Mouse (Mus musculus): ENCODE measurements around the gene Dgkh.

Gene Dgkh

DNA sequence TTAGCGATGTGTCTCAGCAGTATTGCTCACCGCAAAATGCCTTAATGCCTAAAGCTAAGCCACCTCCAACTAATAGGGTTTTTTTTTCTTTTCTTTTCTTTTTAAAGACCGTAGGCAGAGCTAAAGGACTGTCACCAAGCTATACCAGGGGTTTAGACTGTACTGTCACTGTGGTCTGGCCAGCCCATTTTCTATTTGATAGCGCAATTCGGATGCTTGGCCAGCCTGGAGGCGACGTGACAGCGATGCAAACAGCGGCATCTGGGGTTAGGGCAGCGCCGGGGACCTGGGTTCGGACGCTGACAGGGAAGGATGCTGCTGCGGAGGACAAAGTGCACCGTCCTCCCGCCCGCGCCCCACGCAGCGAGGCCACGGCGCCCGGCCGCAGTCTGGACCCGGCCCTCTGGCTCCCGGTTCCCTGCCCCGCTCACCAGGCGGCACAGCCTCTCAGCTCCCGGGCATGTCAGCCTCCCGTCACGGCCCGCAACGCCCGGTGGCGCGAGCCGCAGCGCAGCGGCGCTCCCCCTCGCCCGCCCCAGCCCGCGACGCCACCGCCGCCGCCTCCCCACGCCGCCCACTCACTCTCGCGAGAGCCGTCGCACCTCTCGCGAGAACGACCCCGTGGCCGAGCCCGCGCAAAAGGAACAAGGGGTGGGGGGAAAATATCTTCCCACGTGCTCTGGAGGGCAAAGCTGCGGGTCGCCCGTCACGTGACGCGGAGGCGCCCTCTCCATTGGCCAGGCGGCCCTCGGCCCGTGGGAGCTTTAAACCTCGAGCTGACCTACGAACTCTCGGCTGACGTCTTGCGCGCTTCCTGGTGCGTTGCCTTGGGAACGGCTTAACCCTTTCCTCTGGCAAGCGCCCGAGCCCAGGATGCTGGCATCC lies 196.1 kb downstream of the Dgkh start, which contains the start of gene Akap11:
Gene Akap11, minus strand, starts transcription at position 528 of the 885 bp plus-strand sequence.
- DNase-seq = peak; percentile 94

DNA sequence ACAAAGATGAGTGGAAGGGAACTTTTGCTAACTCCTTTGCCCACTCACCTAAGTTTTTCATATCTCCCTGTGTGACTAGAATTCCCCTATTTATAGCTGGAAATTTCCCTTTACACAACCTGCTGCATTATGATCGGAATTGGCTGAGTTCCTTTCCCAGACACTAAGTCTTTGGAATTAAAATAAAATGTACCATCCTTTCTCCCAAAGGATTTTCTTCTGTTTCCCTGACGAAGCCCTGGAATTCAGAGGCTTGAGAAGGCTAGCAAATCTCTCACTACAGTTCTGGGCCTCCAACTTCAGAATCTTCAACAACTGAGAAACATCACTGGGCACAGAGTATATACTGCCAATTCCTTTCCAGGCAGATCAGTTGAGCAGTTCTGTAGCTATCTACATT lies 197.2 kb downstream of the Dgkh start:
- DNase-seq = no peak

DNA sequence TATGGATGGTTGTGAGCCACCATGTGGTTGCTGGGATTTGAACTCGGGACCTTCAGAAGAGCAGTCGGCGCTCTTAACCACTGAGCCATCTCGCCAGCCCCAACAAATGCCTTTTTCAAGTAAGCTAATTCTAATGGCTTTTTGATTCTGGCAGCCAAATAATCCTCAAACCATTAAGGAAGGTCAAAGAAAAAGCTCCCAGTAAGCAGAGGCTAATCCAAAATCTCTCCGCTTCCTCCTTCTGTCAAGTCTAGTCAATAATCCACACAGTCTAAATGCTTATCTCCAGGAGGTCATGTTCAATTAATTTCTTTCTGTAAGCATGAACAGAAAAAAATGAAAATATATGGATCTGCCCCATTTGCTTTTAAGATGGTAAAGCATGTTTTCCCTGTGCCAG lies 197.9 kb downstream of the Dgkh start:
- no peak for DNase-seq

DNA sequence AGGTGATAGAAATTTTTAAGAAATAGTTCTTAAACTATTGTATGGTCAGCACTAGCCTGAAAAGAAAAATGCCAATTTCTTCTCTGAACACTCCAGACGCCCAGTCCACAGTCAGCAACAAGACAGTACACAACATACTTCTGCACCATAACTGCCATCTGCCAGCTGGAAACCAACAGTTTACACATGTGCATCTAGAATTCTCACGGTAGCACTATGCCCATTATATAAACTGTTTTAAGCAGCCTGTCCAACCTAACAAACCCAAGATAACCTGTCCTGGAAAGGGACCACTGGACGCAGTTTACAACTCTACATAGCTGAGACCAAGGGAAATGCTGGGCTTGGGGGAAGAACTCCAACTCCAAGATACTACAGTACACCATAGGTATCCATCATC lies 198.9 kb downstream of the Dgkh start:
- DNase-seq = no peak

DNA sequence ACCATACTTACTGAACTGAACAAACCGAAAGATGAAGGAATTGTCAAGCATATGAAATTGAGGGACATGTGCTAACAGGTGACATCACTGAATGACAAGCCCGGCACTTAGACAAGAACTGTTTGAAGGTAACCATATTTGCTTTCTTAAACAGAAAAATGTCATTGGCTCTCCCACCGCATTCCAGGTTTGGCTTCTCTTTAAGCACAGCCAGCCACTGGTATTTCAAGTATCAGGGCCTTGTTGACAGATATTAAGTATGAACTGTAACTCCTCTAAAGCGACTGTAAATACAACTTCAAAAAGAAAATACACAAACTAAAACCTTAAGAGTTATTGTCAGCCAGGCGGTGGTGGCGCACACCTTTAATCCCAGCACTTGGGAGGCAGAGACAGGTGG lies 200.2 kb downstream of the Dgkh start:
- DNase-seq = no peak

DNA sequence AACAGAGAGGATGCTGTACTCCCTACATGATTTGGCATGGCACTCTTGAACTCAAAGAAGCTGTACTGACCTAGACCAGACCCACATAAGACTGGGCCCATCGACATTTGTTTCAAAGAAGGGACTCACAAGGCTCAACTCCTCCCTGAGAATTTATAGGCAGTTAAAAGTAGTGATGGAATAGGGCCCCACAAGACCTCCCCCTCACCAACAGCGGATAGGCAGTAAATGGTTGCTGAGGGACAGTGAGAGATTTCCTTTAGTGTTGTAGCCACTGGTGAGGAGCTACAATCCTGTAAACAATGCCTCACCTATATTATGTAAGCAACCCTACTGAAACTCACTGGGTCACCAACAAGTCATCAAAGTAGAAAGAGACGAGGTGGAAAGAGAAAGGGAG lies 202.3 kb downstream of the Dgkh start:
- no peak for DNase-seq

DNA sequence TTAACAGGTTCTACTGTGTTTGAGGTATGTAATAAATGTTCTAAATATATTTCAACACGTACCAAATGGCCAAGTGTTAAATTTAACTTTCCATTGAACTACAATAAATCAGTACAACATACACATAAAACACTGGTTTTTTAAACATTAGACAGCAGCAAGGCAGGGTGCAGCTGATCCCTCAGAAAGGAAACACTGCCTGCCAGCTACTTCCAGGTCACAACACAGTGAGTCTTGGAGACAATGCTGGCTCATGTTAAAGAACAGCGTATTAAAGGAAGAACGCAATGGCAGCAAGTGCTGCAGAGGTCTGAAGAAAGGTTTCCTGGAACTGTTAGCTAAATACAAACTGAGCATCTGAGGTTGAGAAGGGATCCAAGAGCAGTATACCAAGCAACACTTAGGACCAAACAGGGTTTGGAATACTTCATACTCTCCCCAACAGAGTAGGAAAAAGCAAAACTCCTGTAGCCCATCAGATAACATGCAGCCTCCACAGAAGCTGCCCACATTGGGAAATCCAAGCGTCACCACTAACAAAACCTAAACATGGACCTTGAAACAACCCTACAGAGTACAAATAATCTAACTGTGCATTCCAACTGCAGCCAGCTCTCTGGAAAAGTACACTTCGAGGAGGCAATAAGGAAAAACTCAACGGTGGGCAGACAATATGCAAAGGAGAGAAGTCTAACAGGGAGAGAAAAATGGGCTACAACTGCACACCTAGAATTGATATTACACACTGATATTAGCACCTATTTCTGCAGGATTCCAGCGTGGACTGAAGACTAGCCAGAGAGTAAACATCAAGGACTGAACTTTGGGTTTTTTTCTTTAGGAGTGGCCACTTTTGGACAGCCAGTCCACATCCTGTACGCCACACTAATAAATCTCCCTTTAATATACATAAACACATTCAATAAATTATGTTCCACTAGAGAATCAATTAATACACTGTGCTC lies 203.8 kb downstream of the Dgkh start:
- no peak for DNase-seq

DNA sequence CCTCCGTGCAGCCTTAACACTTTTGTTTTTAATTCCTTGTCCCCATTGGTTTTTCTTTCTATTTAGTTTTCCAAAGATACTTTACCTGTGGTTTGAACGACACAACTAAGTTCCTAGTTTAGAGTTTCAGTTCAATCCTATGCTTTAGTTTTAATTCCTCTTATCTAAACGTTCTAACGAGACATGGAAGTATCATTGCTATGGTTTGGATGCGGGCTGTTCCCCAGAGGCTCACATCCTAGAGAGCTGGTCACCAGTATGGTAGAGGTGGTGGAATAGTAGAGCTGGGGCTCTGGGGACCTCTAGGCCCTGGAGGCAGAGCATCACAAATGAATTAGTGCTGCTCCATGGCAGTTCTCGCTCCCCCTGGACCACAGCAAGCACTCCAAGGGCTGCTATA lies 205.7 kb downstream of the Dgkh start:
- DNase-seq = no peak

DNA sequence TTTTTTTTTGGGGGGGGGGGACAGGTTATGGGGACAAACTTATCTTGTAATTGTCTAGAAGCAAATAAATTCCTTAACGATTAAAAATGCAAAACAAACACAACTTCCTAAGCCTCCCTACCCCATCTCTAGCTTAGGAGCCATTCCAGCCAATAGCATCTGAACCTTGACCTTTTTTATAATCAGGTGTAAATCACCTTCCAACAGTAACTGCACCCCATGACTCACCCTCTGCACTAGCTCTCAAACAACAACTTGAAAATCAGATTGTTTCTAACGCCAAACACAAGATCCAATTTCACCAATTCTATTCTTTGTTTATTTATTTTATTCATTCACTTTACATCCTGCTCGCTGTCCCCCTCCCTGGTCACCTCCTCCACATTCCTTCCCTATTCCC lies 206.1 kb downstream of the Dgkh start:
- no peak for DNase-seq

DNA sequence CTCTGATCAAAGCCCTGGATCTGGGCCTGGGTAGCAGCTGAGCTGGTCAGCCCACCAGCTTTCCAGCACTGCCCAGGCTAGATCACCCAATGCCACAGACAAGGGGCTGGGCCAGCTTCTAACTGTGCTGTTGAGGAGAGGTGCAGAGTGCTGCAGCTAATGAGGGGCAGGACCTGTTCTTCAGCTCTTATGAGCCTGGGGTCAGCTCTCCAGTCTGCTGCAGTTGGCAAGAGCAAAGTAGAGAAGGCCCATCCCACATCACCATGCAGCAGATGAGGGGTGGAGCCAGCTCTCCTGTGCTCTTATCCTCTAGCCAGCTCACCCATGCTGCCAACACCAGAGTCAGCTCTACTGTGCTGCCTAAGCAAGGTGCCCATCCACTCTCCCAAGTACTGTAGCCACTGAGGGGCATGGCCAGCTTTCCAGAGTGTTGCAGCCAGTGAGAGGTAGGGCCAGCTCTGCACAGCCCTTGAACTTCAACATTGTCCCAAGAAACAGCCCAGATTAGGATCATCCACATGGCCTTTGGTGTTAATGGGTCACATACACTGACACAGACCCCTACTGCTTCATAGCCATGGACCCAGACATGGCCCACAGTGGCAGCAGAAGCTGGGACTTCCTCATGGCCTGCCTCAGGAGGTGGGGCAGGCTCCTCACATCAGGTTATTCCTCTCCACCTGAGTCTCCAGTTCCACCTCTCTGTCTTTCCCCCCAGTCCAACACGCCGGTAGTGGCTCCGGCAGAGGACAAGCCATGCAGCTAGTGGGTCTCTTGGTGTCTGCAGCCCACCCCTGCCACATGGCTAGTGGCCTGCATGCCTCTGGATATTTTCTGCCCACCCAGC lies 206.7 kb downstream of the Dgkh start:
- DNase-seq = no peak

DNA sequence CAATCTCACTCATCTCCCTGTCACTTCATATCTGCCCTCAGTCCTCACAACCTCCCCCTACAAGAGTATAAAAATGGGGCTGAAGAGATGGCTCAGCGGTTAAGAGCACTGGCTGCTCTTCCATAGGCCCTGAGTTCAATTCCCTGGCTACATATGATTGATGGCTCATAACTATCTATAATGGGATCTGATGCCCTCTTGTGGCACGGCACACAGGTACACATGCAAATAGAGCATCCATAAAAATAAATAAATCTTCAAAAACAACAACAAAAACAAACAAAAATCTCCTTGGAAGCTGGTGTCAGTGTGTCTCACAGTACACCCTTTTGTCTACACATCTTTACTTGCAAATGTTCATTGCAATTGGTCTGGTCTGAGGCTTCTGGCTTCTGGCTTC lies 207.5 kb downstream of the Dgkh start:
- DNase-seq = no peak

DNA sequence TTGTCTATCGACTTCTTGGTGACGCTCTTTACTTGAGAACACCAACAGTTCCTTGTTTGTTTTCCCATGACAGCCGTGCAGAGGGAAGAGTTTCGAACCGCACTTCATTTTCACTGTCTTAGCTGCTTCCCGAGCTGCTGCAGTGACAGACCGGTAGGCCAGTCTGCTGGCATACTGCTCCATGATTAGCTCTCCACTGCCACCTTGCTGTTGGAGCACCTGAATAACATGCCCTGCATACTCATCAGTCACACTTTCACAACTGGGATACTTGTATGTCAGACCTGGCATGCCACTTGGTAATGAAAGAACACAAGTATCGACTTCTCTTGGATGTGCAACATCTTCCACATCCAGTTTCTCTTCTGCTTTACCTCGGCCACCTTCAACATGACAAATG lies 221.9 kb downstream of the Dgkh start:
- no peak for DNase-seq

DNA sequence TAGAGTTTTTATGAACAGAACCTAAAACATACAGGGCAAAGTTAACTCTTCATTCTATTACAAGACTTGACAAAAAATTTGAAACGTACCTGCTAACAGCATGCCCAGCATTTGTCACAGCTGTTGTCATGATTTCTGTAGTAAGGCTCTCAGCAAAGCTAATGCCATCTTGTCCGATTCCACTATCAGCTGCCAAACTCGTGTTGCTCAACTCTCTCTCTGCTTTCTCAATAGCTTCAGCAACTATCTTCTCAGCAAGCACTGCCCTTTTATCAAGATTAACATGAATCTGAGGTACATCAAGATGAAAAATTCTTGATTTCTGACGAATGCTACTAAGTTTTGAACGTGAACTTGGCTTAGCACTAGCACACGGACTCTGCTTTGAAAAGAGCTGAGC lies 222.8 kb downstream of the Dgkh start:
- DNase-seq = no peak

All from kidney, adult 18-20 months (tissue).